Mouse (Mus musculus) kidney, adult 2 months (tissue): Measurements from ENCODE around the gene Ldb2.

Experiments
- CTCF ChIP-seq: fragments of 200-500 bp; conservative IDR thresholded peaks from 2 replicates; pipeline ENCODE4 v1.5.1; 2011; ENCODE audit warnings: low read depth, mild to moderate bottlenecking, control low read depth, low read length, moderate library complexity, mixed read lengths; ENCODE audit not compliant: insufficient read depth, insufficient read length
- POLR2A ChIP-seq: fragments of 200-500 bp; IDR thresholded peaks from one replicate; pipeline ENCODE4 v1.6.1; 2011; ENCODE audit warnings: low read depth, low read length, control low read depth

- TF ChIP-seq CTCF (no peak), POLR2A (no peak)
These were observed 190.6 kb downstream of the Ldb2 start for GRCm38 (mm10) chr5:44608901-44609300.
